Mouse (Mus musculus): Measurements from ENCODE around the gene Qrfpr.

GRCm38 (mm10) chr3:36201098-36201497 lies 21.0 kb downstream of the Qrfpr start:
- TF ChIP-seq ZKSCAN1 (IDR thresholded peaks at IDR 0.05; ENCODE audit: borderline replicate concordance, low read depth, low read length) (no peak), GABPA (IDR thresholded peaks at IDR 0.05; ENCODE audit: insufficient replicate concordance, low read depth, low read length) (no peak), POLR2A (IDR thresholded peaks at IDR 0.05; ENCODE audit: low read depth, low read length) (no peak), BHLHE40 (IDR thresholded peaks at IDR 0.05; ENCODE audit: low read depth, low read length) (no peak), ZMIZ1 (IDR thresholded peaks at IDR 0.05; ENCODE audit: low read depth, low read length) (no peak), CTCF (conservative IDR thresholded peaks at IDR 0.05 in 1 of 2, IDR thresholded peaks at IDR 0.05 in 1 of 2; ENCODE audit: low read depth in 2 of 2, low read length in 2 of 2) (no peak), RAD21 (IDR thresholded peaks at IDR 0.05; ENCODE audit: low read depth, low read length) (no peak), USF2 (conservative IDR thresholded peaks at IDR 0.05; ENCODE audit: low read depth, low read length) (no peak), ETS1 (conservative IDR thresholded peaks at IDR 0.05; ENCODE audit: low read depth, low read length) (no peak), KAT2A (IDR thresholded peaks at IDR 0.05; ENCODE audit: insufficient replicate concordance, low read length) (no peak), TBP (conservative IDR thresholded peaks at IDR 0.05; ENCODE audit: low read depth, low read length) (no peak), POLR2AphosphoS2 (IDR thresholded peaks at IDR 0.05; ENCODE audit: low read depth, low read length) (no peak)

Data from CH12.LX (cell line).